Mouse (Mus musculus) MEL (cell line): ENCODE data around the gene Lrrc52. TPM values are rescaled to one million over a fixed set of nuclear protein-coding genes. Genes with fewer than 3 reads are reported as not detected.

Experiments
- DNase-seq: peaks from one replicate; pipeline ENCODE4 v3.0.0; 2011; ENCODE audit warnings: low read depth, low spot score
- H3K27ac ChIP-seq: 2 replicates; pipeline ENCODE4 v1.5.1; 2012; ENCODE audit warnings: low read depth, mild to moderate bottlenecking, control low read depth, low read length, moderate library complexity; ENCODE audit not compliant: control insufficient read depth
- H3K27me3 ChIP-seq, 2 experiments: fragments of 150-350 bp in 1 of 2; sonication (generic) in 1 of 2; 2 replicates each; pipeline ENCODE4 v1.6.1; 2012; ENCODE audit warnings: low read length in 2 of 2, mild to moderate bottlenecking in 2 of 2, improper control_type of control experiment in 1 of 2, moderate library complexity in 1 of 2; ENCODE audit not compliant: insufficient read depth in 2 of 2, control insufficient read depth in 1 of 2
- H3K36me3 ChIP-seq, 2 experiments: 2 replicates each; pipeline ENCODE4 v1.6.1; 2012 to 2014; ENCODE audit warnings: low read length in 2 of 2, improper control_type of control experiment in 1 of 2, inconsistent platforms in 1 of 2, mild to moderate bottlenecking in 1 of 2; ENCODE audit not compliant: insufficient read depth in 2 of 2, control insufficient read depth in 1 of 2
- H3K4me1 ChIP-seq, 2 experiments: fragments of 150-350 bp in 1 of 2; sonication (generic) in 1 of 2; 2 replicates each; pipeline ENCODE4 v1.6.1; 2012; ENCODE audit warnings: low read length in 2 of 2, improper control_type of control experiment in 1 of 2, mild to moderate bottlenecking in 1 of 2; ENCODE audit not compliant: insufficient read depth in 2 of 2, control insufficient read depth in 1 of 2
- H3K4me3 ChIP-seq, 2 experiments: fragments of 150-350 bp in 1 of 2; sonication (generic) in 1 of 2; 2 replicates each; pipeline ENCODE4 v1.5.1; 2012; ENCODE audit warnings: low read depth in 2 of 2, low read length in 2 of 2, mild to moderate bottlenecking in 2 of 2, moderate library complexity in 2 of 2, control low read depth in 1 of 2, improper control_type of control experiment in 1 of 2; ENCODE audit not compliant: control insufficient read depth in 1 of 2, insufficient read depth in 1 of 2
- H3K79me2 ChIP-seq: 2 replicates; pipeline ENCODE4 v1.6.1; 2012; ENCODE audit warnings: mild to moderate bottlenecking, low read length, moderate library complexity; ENCODE audit not compliant: control insufficient read depth, poor library complexity, insufficient read depth
- H3K9ac ChIP-seq: 2 replicates; pipeline ENCODE4 v1.6.1; 2012; ENCODE audit warnings: low read depth, mild to moderate bottlenecking, control low read depth, low read length, moderate library complexity; ENCODE audit not compliant: control insufficient read depth, poor library complexity, severe bottlenecking
- H3K9me3 ChIP-seq: fragments of 150-350 bp; sonication (generic); replicated peaks from 2 replicates; pipeline ENCODE4 v1.6.1; 2012; ENCODE audit warnings: mild to moderate bottlenecking, low read length, improper control_type of control experiment, moderate library complexity; ENCODE audit not compliant: insufficient read depth
- BHLHE40 ChIP-seq: IDR thresholded peaks from 2 replicates; pipeline ENCODE4 v1.6.1; 2012; ENCODE audit warnings: low read depth, mild to moderate bottlenecking, inconsistent platforms, low read length, improper control_type of control experiment, borderline replicate concordance
- CTCF ChIP-seq, 3 experiments: IDR thresholded peaks in 2 of 3; conservative IDR thresholded peaks in 1 of 3; 2 replicates each; pipeline ENCODE4 v1.5.1; 2011 to 2012; ENCODE audit warnings: low read length in 3 of 3, low read depth in 2 of 3, mild to moderate bottlenecking in 2 of 3, improper control_type of control experiment in 1 of 3, inconsistent platforms in 1 of 3, mixed read lengths in 1 of 3, moderate library complexity in 1 of 3; ENCODE audit not compliant: control insufficient read depth in 1 of 3, insufficient read depth in 1 of 3, poor library complexity in 1 of 3, severe bottlenecking in 1 of 3
- ETS1 ChIP-seq: IDR thresholded peaks from 2 replicates; pipeline ENCODE4 v1.6.1; 2012; ENCODE audit warnings: low read depth, mild to moderate bottlenecking, inconsistent platforms, low read length, improper control_type of control experiment, moderate library complexity
- GATA1 ChIP-seq: IDR thresholded peaks from 2 replicates; pipeline ENCODE4 v1.6.1; 2011; ENCODE audit warnings: low read depth, low read length, improper control_type of control experiment
- KAT2A ChIP-seq: conservative IDR thresholded peaks from 2 replicates; pipeline ENCODE4 v1.6.1; 2012; ENCODE audit warnings: low read depth, low read length, improper control_type of control experiment, inconsistent platforms
- MAX ChIP-seq: IDR thresholded peaks from 2 replicates; pipeline ENCODE4 v1.6.1; 2011; ENCODE audit warnings: low read length, improper control_type of control experiment
- MAZ ChIP-seq: IDR thresholded peaks from 2 replicates; pipeline ENCODE4 v1.6.1; 2012; ENCODE audit warnings: low read depth, mild to moderate bottlenecking, inconsistent platforms, low read length, improper control_type of control experiment
- MEF2A ChIP-seq: IDR thresholded peaks from 2 replicates; pipeline ENCODE4 v1.6.1; 2014; ENCODE audit warnings: low read depth, mild to moderate bottlenecking, inconsistent platforms, low read length, improper control_type of control experiment; ENCODE audit not compliant: poor library complexity, insufficient replicate concordance, severe bottlenecking; ENCODE audit errors: extremely low read depth
- MYB ChIP-seq: IDR thresholded peaks from 2 replicates; pipeline ENCODE4 v1.6.1; 2011; ENCODE audit warnings: mild to moderate bottlenecking, low read depth, low read length, improper control_type of control experiment
- MYC ChIP-seq: IDR thresholded peaks from 2 replicates; pipeline ENCODE4 v1.6.1; 2011; ENCODE audit warnings: low read depth, mild to moderate bottlenecking, low read length, improper control_type of control experiment, moderate library complexity
- POLR2AphosphoS2 ChIP-seq: IDR thresholded peaks from 2 replicates; pipeline ENCODE4 v1.6.1; 2011; ENCODE audit warnings: low read length, improper control_type of control experiment
- SIN3A ChIP-seq: IDR thresholded peaks from 2 replicates; pipeline ENCODE4 v1.6.1; 2012; ENCODE audit warnings: low read length, improper control_type of control experiment, inconsistent platforms
- SMC3 ChIP-seq: IDR thresholded peaks from 2 replicates; pipeline ENCODE4 v1.6.1; 2011; ENCODE audit warnings: low read depth, low read length, improper control_type of control experiment
- TAL1 ChIP-seq: IDR thresholded peaks from 2 replicates; pipeline ENCODE4 v1.6.1; 2012; ENCODE audit warnings: mild to moderate bottlenecking, inconsistent platforms, low read length, moderate library complexity, mixed read lengths
- UBTF ChIP-seq: IDR thresholded peaks from 2 replicates; pipeline ENCODE4 v1.6.1; 2012; ENCODE audit warnings: low read depth, mild to moderate bottlenecking, inconsistent platforms, low read length, improper control_type of control experiment, moderate library complexity, borderline replicate concordance; ENCODE audit not compliant: insufficient read depth
- USF1 ChIP-seq: IDR thresholded peaks from 2 replicates; pipeline ENCODE4 v1.6.1; 2014; ENCODE audit warnings: low read depth, mild to moderate bottlenecking, inconsistent platforms, low read length, improper control_type of control experiment, moderate library complexity
- ZC3H11A ChIP-seq: IDR thresholded peaks from 2 replicates; pipeline ENCODE4 v1.6.1; 2012; ENCODE audit warnings: low read depth, mild to moderate bottlenecking, inconsistent platforms, low read length, improper control_type of control experiment
- ZMIZ1 ChIP-seq: IDR thresholded peaks from 2 replicates; pipeline ENCODE4 v1.6.1; 2012; ENCODE audit warnings: low read depth, mild to moderate bottlenecking, inconsistent platforms, low read length, improper control_type of control experiment, moderate library complexity
- polyA plus RNA-seq, 2 experiments: library from polyadenylated mRNA; stranded (reverse) in 1 of 2; unstranded in 1 of 2; fragments of >175 nt in 1 of 2; fragments of >200 nt in 1 of 2; gene quantifications; 2 replicates each; pipeline versions ENCODE4 v1.2.1 to v1.2.4; 2012; ENCODE audit warnings: low replicate concordance in 2 of 2, low read depth in 1 of 2; ENCODE audit not compliant: insufficient read length in 2 of 2, insufficient read depth in 1 of 2, missing spikeins in 1 of 2
- total RNA-seq: library from RNA; depleted of rRNA; stranded (reverse); fragments of 300-350 nt; gene quantifications from 2 replicates; pipeline ENCODE4 v1.2.3, GENCODE M21; 2012

Lrrc52 gene
- total and polyA plus RNA-seq, 3 experiments, result not detected

GRCm38 (mm10) chr1:167425572-167425971 is 41.0 kb downstream of the Lrrc52 start:
- no peaks in the 10 kb centered on the region for H3K36me3 ChIP-seq
- H3K4me1 ChIP-seq, result no peaks in the 10 kb centered on the region
- no peak for DNase-seq
- H3K9ac ChIP-seq, result no peak overlapping the region
- no peak overlapping the region for H3K4me3 ChIP-seq
- H3K27me3 ChIP-seq, result no peaks in the 10 kb centered on the region; a peak in 1 of 4 replicates
- H3K9me3 ChIP-seq, result no peaks in the 10 kb centered on the region
- H3K27ac ChIP-seq, result no peak overlapping the region
- no peaks in the 10 kb centered on the region for H3K79me2 ChIP-seq
- no peak for TF ChIP-seq UBTF
- TF ChIP-seq MEF2A, result no peak
- no peak for TF ChIP-seq USF1
- TF ChIP-seq MYB, result no peak
- TF ChIP-seq TAL1, result no peak
- no peak for TF ChIP-seq MAX
- TF ChIP-seq CTCF (IDR thresholded peaks at IDR 0.05 in 2 of 3, conservative IDR thresholded peaks at IDR 0.05 in 1 of 3; ENCODE audit: control insufficient read depth in 1 of 3, insufficient read depth in 1 of 3, low read depth in 2 of 3, low read length in 3 of 3, poor library complexity in 1 of 3, severe bottlenecking in 1 of 3), result no peak
- no peak for TF ChIP-seq ZMIZ1
- TF ChIP-seq SIN3A, result no peak
- TF ChIP-seq SMC3, result no peak
- TF ChIP-seq POLR2AphosphoS2, result no peak
- TF ChIP-seq ETS1, result no peak
- no peak for TF ChIP-seq ZC3H11A
- TF ChIP-seq KAT2A, result no peak

GRCm38 (mm10) chr1:167422501-167423240 is 43.9 kb downstream of the Lrrc52 start:
- Histone ChIP-seq H3K9ac (no peak overlapping the region), H3K27ac (no peak overlapping the region), H3K4me3 (no peak overlapping the region), H3K4me1 (no peaks in the 10 kb centered on the region), H3K79me2 (no peaks in the 10 kb centered on the region), H3K27me3 (no peaks in the 10 kb centered on the region; a peak in 1 of 4 replicates)
- DNase-seq, result no peak
- no peak for TF ChIP-seq BHLHE40
- no peak for TF ChIP-seq MAZ
- TF ChIP-seq SIN3A, result no peak
- no peak for TF ChIP-seq GATA1
- no peak for TF ChIP-seq MYC
- TF ChIP-seq, all 39 proteins: peak for 0
- no peaks in the 10 kb centered on the region for H3K36me3 ChIP-seq
- no peaks in the 10 kb centered on the region for H3K9me3 ChIP-seq
